Mouse (Mus musculus): ENCODE data around the gene Fkbp3.

DNA sequence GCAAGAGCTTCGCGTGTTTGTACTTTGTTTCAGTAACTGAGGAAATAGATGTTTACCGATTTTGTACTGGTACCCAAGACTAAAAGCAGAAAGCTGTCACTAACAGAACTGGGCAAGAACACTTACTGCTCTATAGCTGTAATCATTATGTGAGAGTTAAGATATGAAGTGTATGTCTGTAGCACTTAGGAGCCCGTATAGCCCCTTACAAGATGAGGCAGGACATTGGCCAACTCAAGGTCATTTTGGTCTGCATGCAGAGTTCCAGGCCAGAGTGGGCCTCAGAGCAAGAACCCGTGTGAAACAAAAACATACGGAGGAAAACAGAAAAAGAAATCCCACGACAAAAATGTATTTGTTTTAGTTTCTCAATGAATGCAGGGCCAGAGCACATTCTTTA lies 844 bp upstream of the Fkbp3 start:
- TF ChIP-seq CTCF (IDR thresholded peaks at IDR 0.05; ENCODE audit: low read depth) (no peak), EP300 (IDR thresholded peaks at IDR 0.05; ENCODE audit: low read depth) (no peak)

All from liver, postnatal 0 days (tissue).